Mouse (Mus musculus) Patski (cell line): ENCODE data around the gene 2410004B18Rik. TPM values are rescaled to one million over a fixed set of nuclear protein-coding genes. Genes with fewer than 3 reads are reported as not detected.
"Not testable (repeated sequence)": the region's sequence is repeated elsewhere in the genome, so short reads cannot be mapped to it uniquely, and the experiment has no call there.

Source experiments
- ATAC-seq: fragments of 100-300 bp; one replicate; pipeline ENCODE4 v1.8.0; 2021
- CTCF ChIA-PET: fragments of 350-600 bp; sonication (Branson Sonifier 250); formaldehyde crosslinking; loops from one replicate; lab custom pipeline; 2022; ENCODE audit warnings: inconsistent platforms; lab: Charles Lee
- POLR2A ChIA-PET: fragments of 350-600 bp; sonication (Branson Sonifier 250); formaldehyde crosslinking; loops from one replicate; lab custom pipeline; 2022; ENCODE audit warnings: antibody characterized with exemption, inconsistent platforms; lab: Charles Lee
- DNase-seq: peaks from one replicate; pipeline ENCODE4 v3.0.0-alpha.2; 2011; ENCODE audit warnings: low read depth, low spot score
- H3K27me3 ChIP-seq: fragments of 371-371 bp; one replicate; pipeline ENCODE4 v1.5.1; 2021
- CTCF ChIP-seq: fragments of 100-300 bp; IDR thresholded peaks from one replicate; pipeline ENCODE4 v1.5.1; 2021
- in situ Hi-C: fragments of 300-500 bp; cut with MboI; formaldehyde crosslinking; loops from 3 replicates; pipeline ENCODE4 v1.11.1; 2018; ENCODE audit warnings: low pct_unique_long_range_greater_than_20kb, mixed read lengths
- polyA plus RNA-seq: library from polyadenylated mRNA; unstranded; gene quantifications from one replicate; pipeline ENCODE4 v1.2.3, GENCODE M21; 2021

2410004B18Rik gene
- polyA plus RNA-seq, 1 experiment from 2014 or later = 44.8 TPM

- no peak for TF ChIP-seq CTCF
- no peaks in the 10 kb centered on the region for H3K27me3 ChIP-seq
- no peak for DNase-seq
- CTCF ChIA-PET = interaction anchor here (0.9 to 2.6 kb wide), 8 partner anchors 16 to 541 kb away, joined by 3 to 7 read pairs (median 4); partner anchors contain the start of genes Bcl10 and Ccn1
- no peak for ATAC-seq
- in situ Hi-C loops = no loop called here
- POLR2A ChIA-PET = no interaction called here
Observed at GRCm38 (mm10) chr3:145906582-145906981, 31.2 kb upstream of the 2410004B18Rik start.

GRCm38 (mm10) chr3:145912512-145912911 is 25.3 kb upstream of the 2410004B18Rik start:
- H3K27me3 ChIP-seq = no peaks in the 10 kb centered on the region
- TF ChIP-seq CTCF = no peak
- ChIA-PET POLR2A (no interaction called here), CTCF (interaction anchor here (1.1 kb wide), 1 partner anchor 339 kb away, joined by 3 read pairs; no protein-coding TSS in a partner anchor)
- ATAC-seq (no peak), DNase-seq (no peak)
- in situ Hi-C loops = no loop called here

- no peaks in the 10 kb centered on the region for H3K27me3 ChIP-seq
- no peak for TF ChIP-seq CTCF
- no peak for DNase-seq
- in situ Hi-C loops = no loop called here
- POLR2A ChIA-PET = no interaction called here
- CTCF ChIA-PET = no interaction called here
- ATAC-seq = no peak
Observed at GRCm38 (mm10) chr3:145913263-145913662, 24.6 kb upstream of the 2410004B18Rik start.

GRCm38 (mm10) chr3:145913942-145914341 is 23.9 kb upstream of the 2410004B18Rik start:
- H3K27me3 ChIP-seq, ATAC-seq, DNase-seq, in situ Hi-C loops, POLR2A ChIA-PET, CTCF ChIA-PET: not testable (repeated sequence)

GRCm38 (mm10) chr3:145916374-145916773 is 21.4 kb upstream of the 2410004B18Rik start:
- in situ Hi-C loops = no loop called here
- no peak for TF ChIP-seq CTCF
- CTCF ChIA-PET = interaction anchor here (1.0 to 1.7 kb wide), 4 partner anchors 9 to 62 kb away, joined by 3 to 4 read pairs (median 3); no protein-coding TSS in a partner anchor
- POLR2A ChIA-PET = interaction anchor here (0.5 to 0.6 kb wide), 2 partner anchors 490 to 583 kb away, joined by 3 to 4 read pairs; partner anchors contain the start of genes Gng5 and Spata1
- no peak for ATAC-seq
- no peak for DNase-seq
- H3K27me3 ChIP-seq = no peaks in the 10 kb centered on the region

- CTCF ChIA-PET = interaction anchor here (1.0 to 1.7 kb wide), 3 partner anchors 9 to 62 kb away, joined by 3 to 4 read pairs (median 3); no protein-coding TSS in a partner anchor
- DNase-seq = no peak
Observed at GRCm38 (mm10) chr3:145916826-145917225, 21.0 kb upstream of the 2410004B18Rik start.

GRCm38 (mm10) chr3:145922019-145922854 is 15.6 kb upstream of the 2410004B18Rik start, which contains the start of gene Bcl10:
Bcl10 (plus strand) TSS chr3:145922804.
- in situ Hi-C loops = no loop called here

More at GRCm38 (mm10) chr3:145916826-145917225, 21.0 kb upstream of the 2410004B18Rik start:
- no peaks in the 10 kb centered on the region for H3K27me3 ChIP-seq
- in situ Hi-C loops = no loop called here
- TF ChIP-seq CTCF = no peak
- POLR2A ChIA-PET = no interaction called here
- ATAC-seq = peak; percentile 4

GRCm38 (mm10) chr3:145922971-145923370 is 14.8 kb upstream of the 2410004B18Rik start:
- POLR2A ChIA-PET = interaction anchor here (0.7 kb wide), 2 partner anchors 28 to 834 kb away, joined by 3 read pairs; no protein-coding TSS in a partner anchor
- no peaks in the 10 kb centered on the region for H3K27me3 ChIP-seq
- no peak for TF ChIP-seq CTCF
- ATAC-seq (no peak), DNase-seq (no peak)
- CTCF ChIA-PET = interaction anchor here (1.3 to 1.5 kb wide), 4 partner anchors 11 to 17 kb away, joined by 3 to 4 read pairs (median 4); partner anchors contain the start of gene 2410004B18Rik
- in situ Hi-C loops = no loop called here

More at GRCm38 (mm10) chr3:145922019-145922854, 15.6 kb upstream of the 2410004B18Rik start, which contains the start of gene Bcl10:
- no peaks in the 10 kb centered on the region for H3K27me3 ChIP-seq
- CTCF ChIA-PET = interaction anchor here (0.8 to 1.5 kb wide), 8 partner anchors 11 to 94 kb away, joined by 3 to 4 read pairs (median 3); partner anchors contain the start of gene 2410004B18Rik
- no peak for ATAC-seq
- DNase-seq = no peak
- POLR2A ChIA-PET = interaction anchor here (0.7 kb wide), 1 partner anchor 29 kb away, joined by 3 read pairs; no protein-coding TSS in a partner anchor
- no peak for TF ChIP-seq CTCF

GRCm38 (mm10) chr3:145923874-145924577 is 13.8 kb upstream of the 2410004B18Rik start:
- POLR2A ChIA-PET = interaction anchor here (1.0 to 1.5 kb wide), 2 partner anchors 13 to 14 kb away, joined by 3 to 4 read pairs; partner anchors contain the start of gene 2410004B18Rik
- CTCF ChIA-PET = interaction anchor here (0.9 to 4.4 kb wide), 4 partner anchors 13 to 18 kb away, joined by 3 to 39 read pairs (median 4); partner anchors contain the start of gene 2410004B18Rik
- no peak for TF ChIP-seq CTCF
- no peaks in the 10 kb centered on the region for H3K27me3 ChIP-seq
- in situ Hi-C loops = no loop called here
- ATAC-seq (peak; percentile 98), DNase-seq (peak; percentile 100)
